Mouse (Mus musculus): ENCODE data around the gene Rasgef1b. TPM values are rescaled to one million over a fixed set of nuclear protein-coding genes. Genes with fewer than 3 reads are reported as not detected.
A peak's percentile ranks its signal among the peaks of the same experiment; 100 is the strongest.

The Rasgef1b gene
- polyA plus RNA-seq, 2 experiments: 4.3 to 9.2 TPM

- no peak for ATAC-seq (ENCODE audit: low FRiP score, low read depth)
- H3K9me3 ChIP-seq (ENCODE audit: control insufficient read depth, low read length): no peaks in the 10 kb centered on the region
- no peaks in the 10 kb centered on the region for H3K27me3 ChIP-seq (ENCODE audit: control insufficient read depth, insufficient read depth, low read length)
- TF ChIP-seq POLR2A (IDR thresholded peaks at IDR 0.05; ENCODE audit: borderline replicate concordance, extremely low read depth, insufficient read depth, insufficient read length): no peak
- H3K27ac ChIP-seq (replicated peaks; ENCODE audit: low read depth, low read length): no peak overlapping the region
- no peak overlapping the region for H3K4me3 ChIP-seq (replicated peaks; ENCODE audit: low read length)
- no peak overlapping the region for H3K9ac ChIP-seq (ENCODE audit: low read depth, low read length, severe bottlenecking)
- WGBS: 52% methylated on average over 6 of the region's 6 CpGs
- H3K36me3 ChIP-seq (ENCODE audit: control insufficient read depth, insufficient read depth, low read length): no peaks in the 10 kb centered on the region
- no peak for DNase-seq (ENCODE audit: low spot score)
- H3K4me2 ChIP-seq (replicated peaks; ENCODE audit: low read depth, low read length, severe bottlenecking): no peak overlapping the region
- H3K4me1 ChIP-seq (ENCODE audit: control insufficient read depth, insufficient read depth, low read length): no peaks in the 10 kb centered on the region
Measured at GRCm38 (mm10) chr5:99708706-99709105, 20.2 kb downstream of the Rasgef1b start.

DNA sequence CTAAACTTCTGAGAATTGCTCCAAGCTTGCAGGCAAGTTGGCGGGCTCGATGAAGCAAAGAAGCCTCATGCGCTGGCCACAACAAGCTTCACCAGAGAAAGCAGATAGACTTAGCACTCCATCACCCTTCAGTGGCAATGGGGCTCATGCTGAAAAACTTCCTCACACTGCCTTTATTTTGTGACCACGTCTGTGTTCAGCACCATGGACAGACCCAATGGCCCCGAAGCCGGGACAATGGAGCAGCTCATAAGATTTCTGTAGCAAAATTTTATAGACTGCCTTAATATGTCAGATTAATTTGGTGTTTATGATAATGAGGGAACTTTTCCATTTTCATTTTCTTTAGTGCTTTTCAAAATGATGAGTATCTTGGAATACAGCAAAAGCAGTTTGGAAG, 21.6 kb downstream of the Rasgef1b start:
- DNase-seq (ENCODE audit: low spot score) (peak; percentile 59), ATAC-seq (ENCODE audit: low FRiP score, low read depth) (no peak)
- TF ChIP-seq POLR2A (IDR thresholded peaks at IDR 0.05; ENCODE audit: borderline replicate concordance, extremely low read depth, insufficient read depth, insufficient read length): no peak
- Histone ChIP-seq H3K4me3 (replicated peaks; ENCODE audit: low read length) (no peak overlapping the region), H3K4me1 (ENCODE audit: control insufficient read depth, insufficient read depth, low read length) (no peaks in the 10 kb centered on the region), H3K27me3 (ENCODE audit: control insufficient read depth, insufficient read depth, low read length) (no peaks in the 10 kb centered on the region), H3K9me3 (ENCODE audit: control insufficient read depth, low read length) (no peaks in the 10 kb centered on the region), H3K27ac (replicated peaks; ENCODE audit: low read depth, low read length) (no peak overlapping the region), H3K4me2 (replicated peaks; ENCODE audit: low read depth, low read length, severe bottlenecking) (no peak overlapping the region), H3K9ac (ENCODE audit: low read depth, low read length, severe bottlenecking) (no peak overlapping the region), H3K36me3 (ENCODE audit: control insufficient read depth, insufficient read depth, low read length) (no peaks in the 10 kb centered on the region)
- WGBS: 27% methylated on average over 6 of the region's 6 CpGs

DNA sequence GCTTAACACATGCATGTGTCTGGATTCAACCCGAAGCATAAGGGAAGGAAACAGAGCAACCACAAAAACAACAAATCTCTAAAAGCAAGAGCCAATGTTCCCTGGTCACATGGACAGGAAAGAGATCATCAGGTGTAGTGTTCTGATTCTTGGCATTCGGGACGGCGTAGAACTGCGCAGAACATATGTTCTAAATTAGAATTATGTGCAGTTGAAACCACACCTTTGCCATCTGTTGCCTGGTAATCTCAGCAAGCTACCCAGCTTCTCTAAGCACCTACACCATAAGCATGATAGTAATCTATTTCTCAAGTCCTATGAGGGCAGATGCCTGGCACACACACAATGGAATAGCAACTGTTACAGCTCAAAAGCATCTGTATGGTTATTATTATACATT, 27.1 kb downstream of the Rasgef1b start:
- no peaks in the 10 kb centered on the region for H3K9me3 ChIP-seq (ENCODE audit: control insufficient read depth, low read length)
- no peak overlapping the region for H3K27ac ChIP-seq (replicated peaks; ENCODE audit: low read depth, low read length)
- H3K4me1 ChIP-seq (ENCODE audit: control insufficient read depth, insufficient read depth, low read length): no peaks in the 10 kb centered on the region
- ATAC-seq (ENCODE audit: low FRiP score, low read depth): no peak
- no peaks in the 10 kb centered on the region for H3K36me3 ChIP-seq (ENCODE audit: control insufficient read depth, insufficient read depth, low read length)
- TF ChIP-seq POLR2A (IDR thresholded peaks at IDR 0.05; ENCODE audit: borderline replicate concordance, extremely low read depth, insufficient read depth, insufficient read length): no peak
- 57% methylated on average over 5 of the region's 5 CpGs for WGBS
- H3K27me3 ChIP-seq (ENCODE audit: control insufficient read depth, insufficient read depth, low read length): no peaks in the 10 kb centered on the region
- no peak overlapping the region for H3K9ac ChIP-seq (ENCODE audit: low read depth, low read length, severe bottlenecking)
- no peak for DNase-seq (ENCODE audit: low spot score)
- H3K4me3 ChIP-seq (replicated peaks; ENCODE audit: low read length): no peak overlapping the region
- H3K4me2 ChIP-seq (replicated peaks; ENCODE audit: low read depth, low read length, severe bottlenecking): no peak overlapping the region

GRCm38 (mm10) chr5:99694712-99695360, 34.0 kb downstream of the Rasgef1b start:
- Histone ChIP-seq H3K27ac (replicated peaks; ENCODE audit: low read depth, low read length) (no peak overlapping the region), H3K9ac (ENCODE audit: low read depth, low read length, severe bottlenecking) (no peak overlapping the region), H3K36me3 (ENCODE audit: control insufficient read depth, insufficient read depth, low read length) (no peaks in the 10 kb centered on the region), H3K27me3 (ENCODE audit: control insufficient read depth, insufficient read depth, low read length) (no peaks in the 10 kb centered on the region), H3K9me3 (ENCODE audit: control insufficient read depth, low read length) (no peaks in the 10 kb centered on the region), H3K4me3 (replicated peaks; ENCODE audit: low read length) (no peak overlapping the region), H3K4me2 (replicated peaks; ENCODE audit: low read depth, low read length, severe bottlenecking) (no peak overlapping the region), H3K4me1 (ENCODE audit: control insufficient read depth, insufficient read depth, low read length) (no peaks in the 10 kb centered on the region)
- ATAC-seq (ENCODE audit: low FRiP score, low read depth) (no peak), DNase-seq (ENCODE audit: low spot score) (no peak)
- 89% methylated on average over 13 of the region's 13 CpGs for WGBS
- TF ChIP-seq POLR2A (IDR thresholded peaks at IDR 0.05; ENCODE audit: borderline replicate concordance, extremely low read depth, insufficient read depth, insufficient read length): no peak

DNA sequence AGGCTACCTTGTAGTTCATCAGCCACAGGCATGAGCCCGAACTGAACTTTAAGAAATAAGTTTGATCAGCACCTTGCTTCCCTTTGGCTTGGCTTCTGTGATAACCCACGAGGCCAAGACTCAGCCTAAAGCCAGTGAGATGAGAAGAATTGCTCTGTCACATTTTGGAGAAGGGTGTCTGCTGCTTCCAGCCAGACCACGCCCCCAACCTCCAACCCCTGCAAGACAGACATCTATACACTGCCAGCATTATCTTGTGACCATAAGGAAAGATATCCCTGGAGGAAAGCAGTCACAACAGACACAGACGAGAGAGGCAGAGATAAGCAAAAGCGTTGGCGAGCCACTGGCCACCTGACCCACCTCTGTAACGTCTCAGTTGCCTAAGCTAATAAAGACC, 39.0 kb downstream of the Rasgef1b start:
- H3K4me2 ChIP-seq (replicated peaks; ENCODE audit: low read depth, low read length, severe bottlenecking): no peak overlapping the region
- no peaks in the 10 kb centered on the region for H3K4me1 ChIP-seq (ENCODE audit: control insufficient read depth, insufficient read depth, low read length)
- TF ChIP-seq POLR2A (IDR thresholded peaks at IDR 0.05; ENCODE audit: borderline replicate concordance, extremely low read depth, insufficient read depth, insufficient read length): no peak
- ATAC-seq (ENCODE audit: low FRiP score, low read depth): no peak
- H3K36me3 ChIP-seq (ENCODE audit: control insufficient read depth, insufficient read depth, low read length): no peaks in the 10 kb centered on the region
- no peak for DNase-seq (ENCODE audit: low spot score)
- H3K9ac ChIP-seq (ENCODE audit: low read depth, low read length, severe bottlenecking): no peak overlapping the region
- H3K27me3 ChIP-seq (ENCODE audit: control insufficient read depth, insufficient read depth, low read length): no peaks in the 10 kb centered on the region
- 68% methylated on average over 7 of the region's 7 CpGs for WGBS
- H3K4me3 ChIP-seq (replicated peaks; ENCODE audit: low read length): no peak overlapping the region
- H3K9me3 ChIP-seq (ENCODE audit: control insufficient read depth, low read length): no peaks in the 10 kb centered on the region
- H3K27ac ChIP-seq (replicated peaks; ENCODE audit: low read depth, low read length): no peak overlapping the region
